Mouse (Mus musculus) lung, embryonic 14.5 days (tissue): ENCODE results near the gene Olfr944. TPM values are rescaled to one million over a fixed set of nuclear protein-coding genes. Genes with fewer than 3 reads are reported as not detected.

Experiments used
- ATAC-seq: fragments of 200-750 bp; cut with Nextera tagmentation; 2 replicates; pipeline ENCODE4 v1.8.0; 2017; ENCODE audit warnings: mild to moderate bottlenecking, moderate TSS enrichment, moderate library complexity; ENCODE audit not compliant: insufficient read depth
- DNase-seq: peaks from one replicate; pipeline ENCODE4 v3.0.0-alpha.2; 2015
- H3K27ac ChIP-seq: fragments of 300-500 bp; sonication (generic); 2 replicates; pipeline ENCODE4 v1.5.1; 2014; ENCODE audit warnings: low read depth, mild to moderate bottlenecking, moderate library complexity
- H3K27me3 ChIP-seq: fragments of 300-500 bp; sonication (generic); 2 replicates; pipeline ENCODE4 v1.6.1; 2014; ENCODE audit warnings: low read length, control low read depth; ENCODE audit not compliant: insufficient read depth
- H3K36me3 ChIP-seq: fragments of 300-500 bp; sonication (generic); 2 replicates; pipeline ENCODE4 v1.6.1; 2014; ENCODE audit warnings: control low read depth; ENCODE audit not compliant: insufficient read depth
- H3K4me1 ChIP-seq: fragments of 300-500 bp; sonication (generic); 2 replicates; pipeline ENCODE4 v1.6.1; 2014; ENCODE audit warnings: antibody characterized with exemption, control low read depth; ENCODE audit not compliant: insufficient read depth
- H3K4me2 ChIP-seq: fragments of 300-500 bp; sonication (generic); 2 replicates; pipeline ENCODE4 v1.6.1; 2014; ENCODE audit warnings: mild to moderate bottlenecking
- H3K4me3 ChIP-seq: fragments of 300-500 bp; sonication (generic); 2 replicates; pipeline ENCODE4 v1.5.1; 2014; ENCODE audit warnings: low read depth, low read length
- H3K9ac ChIP-seq: fragments of 300-500 bp; sonication (generic); 2 replicates; pipeline ENCODE4 v1.6.1; 2014
- H3K9me3 ChIP-seq: fragments of 300-500 bp; sonication (generic); 2 replicates; pipeline ENCODE4 v1.6.1; 2016; ENCODE audit warnings: low read depth, low read length, control low read depth
- CTCF ChIP-seq: IDR thresholded peaks from 2 replicates; pipeline ENCODE4 v1.5.1; 2016; ENCODE audit warnings: antibody characterized with exemption, low read depth
- WGBS: fragments of 180-500 bp; shearing (Covaris S2); extraction: QIAGEN DNeasy Blood & Tissue Kit; methylation state at CpG from one replicate; pipeline ENCODE4 v1.1.7; 2014; 5-methylcytosine and 5-hydroxymethylcytosine counted together
- polyA plus RNA-seq: library from polyadenylated mRNA; unstranded; fragments of >200 nt; fragmentation: Nextera tagmentation; extraction: Ambion mirVana; gene quantifications from 2 replicates; pipeline ENCODE4 v1.2.1, GENCODE M21; 2014

Olfr944 gene
- polyA plus RNA-seq: not detected in 2 replicates

DNA sequence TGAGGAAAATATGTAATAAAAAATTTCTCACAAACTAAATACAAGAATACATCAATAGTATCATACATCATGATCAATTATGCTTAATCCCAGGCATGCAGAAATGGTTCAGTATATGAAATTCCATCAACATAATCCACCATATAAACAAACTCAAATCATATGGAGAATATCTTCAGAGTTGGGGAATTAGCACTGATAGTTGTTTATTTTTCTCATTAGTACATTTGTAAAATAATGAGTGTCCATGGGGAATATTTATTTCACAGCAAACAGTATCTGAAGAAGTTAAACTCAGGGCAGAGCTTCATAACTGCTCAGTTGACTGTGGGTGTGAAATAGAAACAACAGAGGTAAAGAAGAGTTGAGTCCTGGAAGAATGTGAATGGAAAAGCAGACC is at the start of gene Olfr944:
TSS of gene Olfr944 (plus strand) at position 301 of the 400 bp plus-strand sequence.
- H3K4me3 ChIP-seq: no peak within 1 kb of the TSS
- no peaks in the 10 kb centered on the region for H3K9me3 ChIP-seq
- H3K9ac ChIP-seq: no peak within 1 kb of the TSS
- H3K27ac ChIP-seq: no peak within 1 kb of the TSS
- no peaks in the 10 kb centered on the region for H3K27me3 ChIP-seq
- H3K4me1 ChIP-seq: no peaks in the 10 kb centered on the region
- ATAC-seq (no peak), DNase-seq (no peak)
- H3K4me2 ChIP-seq: no peak within 1 kb of the TSS
- TF ChIP-seq CTCF: no peak
- no peaks in the 10 kb centered on the region for H3K36me3 ChIP-seq

DNA sequence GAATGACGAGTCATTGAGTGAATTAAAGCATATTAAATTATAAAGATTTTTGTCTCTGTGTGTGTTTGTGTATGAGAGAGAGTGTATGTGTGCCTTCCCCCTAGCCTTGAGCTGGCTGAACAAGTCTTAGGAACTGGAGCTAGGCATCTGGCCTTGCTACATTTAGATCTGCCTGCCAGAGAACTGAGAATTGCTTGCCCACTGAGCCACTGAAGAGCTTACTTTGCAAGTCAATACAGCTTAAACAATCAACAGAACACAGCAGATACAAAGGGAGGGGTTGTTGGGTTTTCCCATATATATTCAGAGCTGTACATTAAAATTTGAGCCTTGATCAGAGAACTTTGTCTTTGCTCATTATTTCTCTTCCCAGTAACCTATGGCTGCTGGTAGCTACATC is 49.3 kb upstream of the Olfr944 start:
- no peak overlapping the region for H3K9ac ChIP-seq
- no peaks in the 10 kb centered on the region for H3K27me3 ChIP-seq
- no peak overlapping the region for H3K4me2 ChIP-seq
- no peaks in the 10 kb centered on the region for H3K36me3 ChIP-seq
- no peak overlapping the region for H3K4me3 ChIP-seq
- H3K4me1 ChIP-seq: no peaks in the 10 kb centered on the region
- DNase-seq (no peak), ATAC-seq (no peak)
- H3K27ac ChIP-seq: no peak overlapping the region
- no peak for TF ChIP-seq CTCF
- WGBS: 46% methylated on average over 1 of the region's 1 CpGs
- H3K9me3 ChIP-seq: no peaks in the 10 kb centered on the region; the same call in 1 of the 2 replicates

DNA sequence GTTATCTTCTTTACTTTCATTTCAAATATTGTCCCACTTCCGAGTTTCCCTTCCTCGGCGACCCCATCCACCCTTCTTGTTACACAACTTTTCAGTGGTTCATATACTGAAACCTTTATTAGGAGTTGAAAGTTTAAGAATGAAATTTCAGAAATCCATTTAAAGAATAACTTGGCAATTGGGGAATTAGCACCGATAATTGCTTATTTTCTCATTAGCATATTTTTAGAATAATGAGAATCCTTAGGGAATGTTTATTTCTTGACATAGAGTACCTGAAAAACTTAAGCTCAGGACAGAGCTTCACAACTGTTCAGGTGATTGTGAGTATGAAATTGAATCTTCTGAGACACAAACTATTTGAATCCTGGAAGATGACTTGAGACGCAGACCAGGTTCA is 35.7 kb upstream of the Olfr944 start, which contains the start of gene Olfr943:
TSS of gene Olfr943 (plus strand) at position 301 of the 400 bp plus-strand sequence.
- H3K4me3 ChIP-seq: no peak within 1 kb of the TSS
- no peaks in the 10 kb centered on the region; the same call in 1 of the 2 replicates for H3K9me3 ChIP-seq
- H3K27me3 ChIP-seq: no peaks in the 10 kb centered on the region
- WGBS: 92% methylated on average over 5 of the region's 5 CpGs
- no peak for DNase-seq
- H3K27ac ChIP-seq: no peak within 1 kb of the TSS
- ATAC-seq: no peak
- no peak for TF ChIP-seq CTCF
- no peak within 1 kb of the TSS for H3K4me2 ChIP-seq
- no peak within 1 kb of the TSS for H3K9ac ChIP-seq
- no peaks in the 10 kb centered on the region for H3K4me1 ChIP-seq
- H3K36me3 ChIP-seq: no peaks in the 10 kb centered on the region

DNA sequence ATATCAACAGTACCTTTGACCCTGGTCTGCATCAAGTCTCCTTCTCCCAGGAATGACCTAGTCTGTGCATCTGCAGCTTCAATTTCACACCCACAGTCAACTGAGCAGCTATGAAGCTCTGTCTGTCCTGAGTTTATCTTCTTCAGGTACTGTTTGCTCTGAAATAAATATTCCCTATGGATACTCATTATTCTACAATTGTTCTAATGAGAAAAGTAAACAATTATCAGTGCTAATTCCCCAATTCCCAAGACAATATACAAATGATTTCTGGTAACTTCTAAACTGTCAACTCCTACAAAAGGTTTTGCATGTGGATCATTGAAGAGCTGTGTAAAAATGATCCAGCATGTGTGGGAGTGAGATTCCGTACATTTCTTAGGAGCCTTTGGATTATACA is 48.2 kb downstream of the Olfr944 start, which contains the start of gene Olfr1537:
TSS of gene Olfr1537 (minus strand) at position 101 of the 400 bp plus-strand sequence.
- 64% methylated on average over 1 of the region's 1 CpGs for WGBS
- no peaks in the 10 kb centered on the region for H3K9me3 ChIP-seq
- H3K36me3 ChIP-seq: no peaks in the 10 kb centered on the region
- DNase-seq: no peak
- TF ChIP-seq CTCF: no peak
- no peak within 1 kb of the TSS for H3K27ac ChIP-seq
- H3K4me1 ChIP-seq: no peaks in the 10 kb centered on the region
- no peak within 1 kb of the TSS for H3K9ac ChIP-seq
- H3K4me3 ChIP-seq: no peak within 1 kb of the TSS
- no peak within 1 kb of the TSS for H3K4me2 ChIP-seq
- ATAC-seq: no peak
- no peaks in the 10 kb centered on the region for H3K27me3 ChIP-seq

Other genes with a start within 250 kb of the Olfr944 start
- gene Olfr933, start 229.6 kb upstream of the Olfr944 start, polyA plus RNA-seq: not detected in 2 replicates
- gene Olfr934, start 213.6 kb upstream of the Olfr944 start, polyA plus RNA-seq: not detected in 2 replicates
- gene Olfr935, start 202.2 kb upstream of the Olfr944 start, polyA plus RNA-seq: not detected in 2 replicates
- gene Olfr146, start 178.5 kb upstream of the Olfr944 start, polyA plus RNA-seq: not detected in 2 replicates
- gene Olfr937, start 137.0 kb upstream of the Olfr944 start, polyA plus RNA-seq: not detected in 2 replicates
- not detected in 2 replicates for gene Olfr938, start 123.0 kb upstream of the Olfr944 start, polyA plus RNA-seq
- gene Olfr27, start 73.8 kb upstream of the Olfr944 start, polyA plus RNA-seq: not detected in 2 replicates
- gene Olfr943, start 35.6 kb upstream of the Olfr944 start, polyA plus RNA-seq: not detected in 2 replicates
- gene Olfr1537, start 48.1 kb downstream of the Olfr944 start, polyA plus RNA-seq: not detected in 2 replicates
- not detected in 2 replicates for gene Olfr945, start 74.9 kb downstream of the Olfr944 start, polyA plus RNA-seq
- not detected in 2 replicates for gene Olfr948, start 124.1 kb downstream of the Olfr944 start, polyA plus RNA-seq
- gene Olfr951, start 185.5 kb downstream of the Olfr944 start, polyA plus RNA-seq: not detected in 2 replicates
- gene Olfr952, start 225.2 kb downstream of the Olfr944 start, polyA plus RNA-seq: not detected in 2 replicates